Mouse (Mus musculus) spleen, postnatal 4 days (tissue): Measurements from ENCODE around the gene Cav2.

Experiments
- DNase-seq, 2 experiments: peaks; one replicate each; pipeline ENCODE4 v3.0.0; 2022; ENCODE audit warnings: low spot score in 2 of 2

Cav2 gene

DNA sequence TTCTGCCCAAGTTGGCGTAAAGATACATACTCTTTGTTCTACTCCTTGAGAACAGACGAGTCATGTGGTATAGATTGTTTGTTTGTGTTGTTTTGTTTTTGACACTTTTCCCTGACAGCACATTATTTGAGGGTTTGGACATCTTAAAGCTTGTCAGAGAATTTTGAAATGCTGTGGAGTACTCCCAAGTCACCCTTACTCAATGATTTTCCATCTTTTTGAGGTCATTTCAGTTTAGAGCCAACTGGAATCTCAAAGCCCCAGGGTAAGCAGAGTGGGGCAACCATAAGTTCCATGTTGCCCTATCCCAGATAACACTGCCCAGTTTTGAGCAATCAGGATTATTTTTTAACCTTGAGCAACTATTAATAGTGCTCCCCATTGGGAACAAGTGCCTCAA, 33.3 kb downstream of the Cav2 start:
- DNase-seq = no peak

DNA sequence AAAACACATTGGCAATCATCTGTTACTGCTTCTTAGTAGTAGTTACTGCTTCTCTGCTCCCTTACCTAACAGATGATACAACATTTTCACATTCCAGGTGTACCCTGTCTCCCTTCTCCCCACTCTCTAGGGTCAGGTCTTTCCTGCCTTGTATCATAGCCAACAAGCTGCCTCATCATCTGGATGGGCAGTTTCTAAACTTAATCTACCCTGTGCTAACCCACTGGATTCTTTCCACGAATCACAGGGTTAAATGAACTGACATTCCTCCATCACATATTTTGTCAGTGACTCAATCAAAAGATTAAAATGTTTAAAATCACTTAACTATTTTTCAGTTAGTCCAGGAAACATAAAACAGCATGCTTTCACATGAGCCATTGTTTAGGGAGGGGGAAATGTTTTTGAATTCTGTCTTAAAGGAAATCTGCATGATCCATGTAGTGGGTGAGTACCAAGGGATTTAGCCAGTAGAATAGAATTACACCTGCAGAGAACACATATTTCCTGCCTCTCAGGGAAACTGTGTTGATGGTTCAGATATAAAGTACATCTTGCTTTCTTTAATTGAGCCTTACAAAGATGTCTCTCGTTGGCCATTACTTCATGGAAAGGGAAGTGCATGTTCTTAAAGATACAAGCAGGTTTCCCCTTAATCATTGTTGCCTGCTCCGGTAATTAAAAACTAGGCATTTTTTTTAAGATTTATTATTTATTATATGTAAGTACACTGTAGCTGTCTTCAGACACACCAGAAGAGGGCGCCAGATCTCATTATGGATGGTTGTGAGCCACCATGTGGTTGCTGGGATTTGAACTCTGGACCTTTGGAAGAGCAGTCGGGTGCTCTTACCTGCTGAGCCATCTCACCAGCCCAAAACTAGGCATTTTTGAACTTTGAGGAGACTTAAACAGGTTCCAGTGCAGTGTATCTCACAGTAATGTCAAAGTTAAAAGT, 34.0 kb downstream of the Cav2 start:
- DNase-seq = no peak

DNA sequence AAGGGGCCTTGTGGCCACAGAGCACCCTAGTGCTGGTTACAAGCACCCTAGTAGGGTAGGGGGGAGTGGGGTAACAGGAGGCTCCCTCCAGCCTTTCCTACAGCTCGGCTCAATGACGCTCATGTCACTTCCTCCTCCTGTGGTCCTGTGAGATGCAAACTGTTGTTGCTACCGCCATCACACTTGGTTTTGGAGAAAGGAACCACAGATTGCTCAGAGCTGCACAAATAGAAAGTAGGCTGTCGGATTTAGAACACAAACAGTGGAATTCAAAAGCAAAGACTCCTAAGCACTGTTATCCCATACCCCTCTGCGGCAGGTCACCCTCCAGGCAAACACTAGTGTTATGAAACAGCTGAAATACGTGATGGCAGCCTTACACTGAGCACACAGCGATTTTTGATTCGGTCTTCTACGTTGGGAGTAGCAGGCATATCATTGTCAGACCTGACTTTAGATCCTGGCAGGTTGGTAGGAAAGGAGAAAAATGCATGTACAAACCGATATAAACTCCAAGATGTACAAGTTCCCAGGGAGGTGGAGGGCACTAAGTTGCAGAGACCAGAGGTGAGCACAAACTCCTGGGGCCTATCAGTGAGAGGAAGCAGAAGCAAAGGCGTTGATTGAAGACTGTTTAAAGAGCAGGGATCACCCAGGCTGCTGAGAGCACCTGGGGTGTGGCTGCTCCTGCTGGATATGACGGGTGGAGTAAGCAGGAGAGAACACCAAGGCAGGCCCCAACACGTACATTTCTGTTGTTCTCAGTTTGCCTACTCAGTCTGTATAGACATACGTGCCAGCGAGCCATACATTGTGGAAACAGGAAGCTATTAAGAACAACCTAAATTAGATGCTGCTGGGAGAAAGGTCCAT, 35.5 kb downstream of the Cav2 start:
- DNase-seq = no peak

DNA sequence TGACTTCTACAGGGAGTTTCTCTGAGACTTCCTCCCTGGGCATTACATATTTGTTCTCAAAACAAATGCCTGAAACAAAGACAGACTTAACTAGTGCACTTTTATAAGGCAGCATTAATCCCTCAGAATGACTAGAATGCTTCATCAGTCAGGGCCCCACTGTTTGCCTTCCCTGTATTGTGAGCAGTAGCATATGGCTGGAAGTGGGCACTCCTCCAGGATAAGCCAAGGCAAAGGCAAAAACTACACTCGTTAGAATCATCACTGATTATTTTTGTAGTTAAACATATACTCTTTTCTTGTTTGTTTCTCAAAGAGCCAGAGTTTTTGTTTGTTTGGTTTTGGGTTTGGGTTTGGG, 36.2 kb downstream of the Cav2 start:
- DNase-seq = no peak

DNA sequence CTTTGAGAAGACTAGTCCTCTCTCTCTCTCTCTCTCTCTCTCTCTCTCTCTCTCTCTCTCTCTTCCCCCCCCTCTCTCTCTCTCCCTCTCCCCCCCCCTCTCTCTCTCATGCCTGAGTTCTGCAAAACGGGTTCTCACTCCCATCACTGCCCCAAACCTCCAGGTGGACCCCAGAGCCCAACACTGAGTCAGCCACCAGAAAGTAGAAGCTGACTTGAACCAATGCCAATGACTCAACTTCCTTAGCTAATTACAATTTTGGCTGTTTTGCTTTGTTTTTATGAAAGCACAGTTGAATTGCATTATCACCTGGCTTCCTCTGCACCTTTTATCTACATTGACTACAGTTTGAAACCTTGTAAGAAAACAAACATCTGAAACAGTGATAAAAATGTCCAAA, 37.0 kb downstream of the Cav2 start:
- DNase-seq = no peak

DNA sequence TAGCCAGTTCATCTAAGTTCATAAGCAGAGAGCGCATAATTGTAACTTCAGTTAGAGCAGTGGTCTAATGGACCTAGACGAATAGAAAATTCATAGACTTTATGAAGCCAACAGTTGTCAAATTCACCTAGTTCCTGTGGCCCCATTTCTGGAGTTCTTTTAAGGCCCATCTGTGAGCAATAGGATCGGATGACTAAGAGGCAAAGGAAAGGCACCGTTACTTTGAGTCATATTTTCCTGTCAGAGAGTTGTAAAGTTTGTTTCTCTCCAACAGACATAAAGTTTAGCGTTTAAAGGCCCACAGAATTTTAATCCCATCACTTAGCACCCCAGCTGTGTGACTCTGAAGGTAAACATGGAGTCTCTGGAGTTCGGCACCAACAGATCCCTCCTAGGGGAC, 41.0 kb downstream of the Cav2 start:
- DNase-seq = no peak

DNA sequence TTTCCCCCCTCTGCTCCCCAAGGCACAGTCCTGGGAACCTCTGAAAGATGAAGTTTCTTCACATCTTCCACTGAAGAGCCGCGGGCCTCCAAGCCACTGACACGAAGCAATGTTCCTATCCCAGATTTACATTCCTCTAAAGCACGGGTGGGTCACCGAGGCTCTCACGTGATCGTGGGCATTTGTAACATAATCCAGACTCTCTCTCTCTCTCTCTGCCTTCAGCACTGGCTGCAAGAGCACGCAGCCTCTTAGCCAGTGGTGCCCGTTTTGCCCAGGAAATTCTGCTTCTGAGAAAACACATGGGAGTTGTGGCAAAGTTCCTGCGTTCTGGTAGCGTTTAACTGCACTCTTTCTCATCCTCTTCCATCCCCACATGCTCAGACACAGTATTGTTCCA, 46.2 kb downstream of the Cav2 start:
- no peak for DNase-seq

DNA sequence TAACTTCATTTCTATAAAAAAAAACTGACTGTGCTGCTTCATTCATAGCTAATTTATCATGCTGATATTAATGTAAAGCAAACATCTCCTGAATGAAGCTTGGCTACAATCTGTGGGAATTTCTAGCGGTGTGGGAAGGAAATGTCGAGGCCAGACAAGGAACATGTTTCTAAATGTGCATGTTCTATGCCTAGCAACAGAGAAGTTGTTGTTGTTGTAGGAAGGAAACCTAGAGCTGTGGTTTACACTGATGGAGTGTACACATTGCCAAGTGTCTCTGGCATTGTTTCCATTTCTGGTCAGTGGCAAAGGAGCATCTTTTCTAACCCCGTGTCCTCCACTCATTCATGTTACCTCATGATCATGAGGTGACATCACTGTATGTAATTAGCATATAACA, 48.8 kb downstream of the Cav2 start:
- DNase-seq = no peak

DNA sequence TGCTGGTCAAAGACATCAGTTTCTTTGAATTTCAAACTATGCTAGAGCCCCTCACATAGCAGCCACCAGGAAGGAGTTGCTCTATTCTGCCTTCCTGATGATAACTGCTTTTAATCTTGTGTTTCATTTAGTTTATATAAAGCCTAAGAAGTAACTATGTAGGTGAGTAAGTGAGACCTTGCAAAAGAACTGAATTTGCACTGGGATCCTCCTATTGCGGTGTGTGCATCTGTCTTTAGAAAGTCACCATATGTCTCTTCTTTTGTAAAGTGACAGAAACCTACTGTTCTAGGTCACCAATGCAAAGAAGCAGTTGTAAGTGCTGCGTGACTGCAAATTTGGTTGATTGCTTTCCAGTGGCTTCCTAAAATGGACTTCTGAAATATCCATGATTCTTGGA, 56.7 kb downstream of the Cav2 start:
- no peak for DNase-seq
